Mouse (Mus musculus) heart, postnatal 4 days (tissue): ENCODE measurements around the gene Plekhg1. TPM values are rescaled to one million over a fixed set of nuclear protein-coding genes. Genes with fewer than 3 reads are reported as not detected.

Experiments used
- DNase-seq: peaks from one replicate; pipeline ENCODE4 v3.0.0; 2021
- total RNA-seq, 2 experiments: library from RNA; stranded (reverse); gene quantifications; 2 replicates each; pipeline ENCODE4 v1.2.3; 2021

Plekhg1 gene
- 10 to 100 TPM; 22.1 to 22.7 TPM for total RNA-seq

GRCm38 (mm10) chr10:3740148-3740503 is at the start of gene Plekhg1:
Plekhg1 (plus strand) TSS chr10:3740364.
- DNase-seq: peak; percentile 88

GRCm38 (mm10) chr10:3692791-3693190 is 47.4 kb upstream of the Plekhg1 start:
- DNase-seq: no peak

GRCm38 (mm10) chr10:3693699-3694280 is 46.4 kb upstream of the Plekhg1 start:
- peak; percentile 12 for DNase-seq

- DNase-seq: peak; percentile 20
Observed at GRCm38 (mm10) chr10:3695332-3695905, 44.7 kb upstream of the Plekhg1 start.

GRCm38 (mm10) chr10:3696727-3697348 is 43.3 kb upstream of the Plekhg1 start:
- peak; percentile 57 for DNase-seq

- DNase-seq: peak; percentile 28
Observed at GRCm38 (mm10) chr10:3697500-3697899, 42.7 kb upstream of the Plekhg1 start.

GRCm38 (mm10) chr10:3700225-3701073 is 39.7 kb upstream of the Plekhg1 start:
- peak; percentile 9 for DNase-seq

- DNase-seq: no peak
Observed at GRCm38 (mm10) chr10:3701832-3702231, 38.3 kb upstream of the Plekhg1 start.

- DNase-seq: no peak
Observed at GRCm38 (mm10) chr10:3702585-3702984, 37.6 kb upstream of the Plekhg1 start.

- no peak for DNase-seq
Observed at GRCm38 (mm10) chr10:3706231-3706630, 33.9 kb upstream of the Plekhg1 start.

- no peak for DNase-seq
Observed at GRCm38 (mm10) chr10:3710081-3710480, 30.1 kb upstream of the Plekhg1 start.

GRCm38 (mm10) chr10:3715302-3715943 is 24.7 kb upstream of the Plekhg1 start:
- no peak for DNase-seq

GRCm38 (mm10) chr10:3718021-3718865 is 21.9 kb upstream of the Plekhg1 start:
- peak; percentile 80 for DNase-seq

GRCm38 (mm10) chr10:3720296-3720695 is 19.9 kb upstream of the Plekhg1 start:
- no peak for DNase-seq

- no peak for DNase-seq
Observed at GRCm38 (mm10) chr10:3722339-3722738, 17.8 kb upstream of the Plekhg1 start.

- no peak for DNase-seq
Observed at GRCm38 (mm10) chr10:3724665-3725064, 15.5 kb upstream of the Plekhg1 start.

GRCm38 (mm10) chr10:3729666-3730065 is 10.5 kb upstream of the Plekhg1 start:
- no peak for DNase-seq

GRCm38 (mm10) chr10:3730314-3730713 is 9.8 kb upstream of the Plekhg1 start:
- no peak for DNase-seq

- no peak for DNase-seq
Observed at GRCm38 (mm10) chr10:3737034-3737433, 3.1 kb upstream of the Plekhg1 start.

- DNase-seq: peak; percentile 61
Observed at GRCm38 (mm10) chr10:3740504-3741388, 582 bp downstream of the Plekhg1 start.

GRCm38 (mm10) chr10:3741791-3742190 is 1.6 kb downstream of the Plekhg1 start:
- DNase-seq: no peak
